Mouse (Mus musculus) bone marrow macrophage, adult 2 months (primary cell): ENCODE measurements at regions not wholly inside any gene's neighbourhood (a gene's known extent, or its start where the extent isn't known, plus 50 kb on each side); places are given as distances from the start of the nearest gene placed in this dataset.

ENCODE experiments used
- CTCF ChIP-seq: IDR thresholded peaks from 2 replicates; pipeline ENCODE4 v1.5.1; 2012; ENCODE audit warnings: low read depth, mild to moderate bottlenecking, low read length, moderate library complexity
- POLR2A ChIP-seq: IDR thresholded peaks from 2 replicates; pipeline ENCODE4 v1.6.1; 2012; ENCODE audit warnings: mild to moderate bottlenecking, low read depth, low read length, borderline replicate concordance

DNA sequence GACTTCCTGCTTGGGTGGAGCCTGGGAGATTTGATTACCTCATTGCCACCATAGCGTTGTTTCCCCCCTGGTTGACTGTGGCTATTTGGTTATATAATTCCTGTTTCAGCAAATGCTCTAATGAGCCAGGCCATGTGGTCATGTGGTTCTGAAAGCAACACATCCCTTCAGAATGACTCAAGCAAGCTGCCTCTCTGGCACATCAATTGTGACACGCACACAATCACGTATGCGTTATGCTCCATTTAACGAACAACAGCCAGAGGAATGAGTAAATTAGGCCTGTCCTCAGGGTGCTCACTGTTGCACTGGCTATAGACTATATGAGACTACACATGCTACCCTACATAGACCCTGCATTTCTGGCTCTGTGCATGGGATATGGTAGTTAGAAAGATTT lies 130.2 kb upstream of the Frmd6 start:
- TF ChIP-seq POLR2A (no peak), CTCF (no peak)
